Mouse (Mus musculus): Measurements from ENCODE around the gene Slc37a2. TPM values are rescaled to one million over a fixed set of nuclear protein-coding genes. Genes with fewer than 3 reads are reported as not detected.

Gene Slc37a2
- polyA plus RNA-seq, 1 experiment from 2014 or later = 1.7 TPM

GRCm38 (mm10) chr9:37232201-37233195 is 23.0 kb downstream of the Slc37a2 start:
- H3K4me1 ChIP-seq (replicated peaks; ENCODE audit: control insufficient read depth, insufficient read depth, low read length) = no peaks in the 10 kb centered on the region
- WGBS = 65% methylated on average over 22 of the region's 22 CpGs
- no peaks in the 10 kb centered on the region for H3K9me3 ChIP-seq (ENCODE audit: control insufficient read depth, low read length)
- no peak overlapping the region for H3K27ac ChIP-seq (ENCODE audit: low read depth, low read length)
- no peak for ATAC-seq (replicated peaks; ENCODE audit: low FRiP score)
- H3K27me3 ChIP-seq (replicated peaks; ENCODE audit: control insufficient read depth, insufficient read depth, low read length) = no peaks in the 10 kb centered on the region
- no peak overlapping the region for H3K4me3 ChIP-seq (ENCODE audit: low read depth, low read length)
- DNase-seq (ENCODE audit: low spot score) = no peak
- H3K36me3 ChIP-seq (ENCODE audit: control insufficient read depth, insufficient read depth, low read length) = no peaks in the 10 kb centered on the region
- no peak overlapping the region for H3K4me2 ChIP-seq
- H3K9ac ChIP-seq (ENCODE audit: low read depth, low read length) = no peak overlapping the region

GRCm38 (mm10) chr9:37230486-37231195 is 24.9 kb downstream of the Slc37a2 start:
- Histone ChIP-seq H3K9ac (ENCODE audit: low read depth, low read length) (no peak overlapping the region), H3K27me3 (replicated peaks; ENCODE audit: control insufficient read depth, insufficient read depth, low read length) (no peaks in the 10 kb centered on the region), H3K36me3 (ENCODE audit: control insufficient read depth, insufficient read depth, low read length) (no peaks in the 10 kb centered on the region), H3K4me3 (ENCODE audit: low read depth, low read length) (no peak overlapping the region), H3K4me2 (no peak overlapping the region), H3K9me3 (ENCODE audit: control insufficient read depth, low read length) (no peaks in the 10 kb centered on the region), H3K27ac (ENCODE audit: low read depth, low read length) (no peak overlapping the region), H3K4me1 (replicated peaks; ENCODE audit: control insufficient read depth, insufficient read depth, low read length) (no peaks in the 10 kb centered on the region)
- ATAC-seq (replicated peaks; ENCODE audit: low FRiP score) = no peak
- no peak for DNase-seq (ENCODE audit: low spot score)
- WGBS = 86% methylated on average over 9 of the region's 9 CpGs

GRCm38 (mm10) chr9:37229880-37230325 is 25.6 kb downstream of the Slc37a2 start:
- Histone ChIP-seq H3K4me1 (replicated peaks; ENCODE audit: control insufficient read depth, insufficient read depth, low read length) (no peaks in the 10 kb centered on the region), H3K27ac (ENCODE audit: low read depth, low read length) (no peak overlapping the region), H3K9ac (ENCODE audit: low read depth, low read length) (no peak overlapping the region), H3K4me2 (no peak overlapping the region), H3K27me3 (replicated peaks; ENCODE audit: control insufficient read depth, insufficient read depth, low read length) (no peaks in the 10 kb centered on the region), H3K36me3 (ENCODE audit: control insufficient read depth, insufficient read depth, low read length) (no peaks in the 10 kb centered on the region), H3K9me3 (ENCODE audit: control insufficient read depth, low read length) (no peaks in the 10 kb centered on the region), H3K4me3 (ENCODE audit: low read depth, low read length) (no peak overlapping the region)
- 6% methylated on average over 1 of the region's 1 CpGs for WGBS
- peak; percentile 64 for ATAC-seq (replicated peaks; ENCODE audit: low FRiP score)
- DNase-seq (ENCODE audit: low spot score) = no peak

GRCm38 (mm10) chr9:37225581-37225980 is 30.0 kb downstream of the Slc37a2 start:
- Histone ChIP-seq H3K4me1 (replicated peaks; ENCODE audit: control insufficient read depth, insufficient read depth, low read length) (no peaks in the 10 kb centered on the region), H3K9me3 (ENCODE audit: control insufficient read depth, low read length) (no peaks in the 10 kb centered on the region), H3K4me2 (no peak overlapping the region), H3K4me3 (ENCODE audit: low read depth, low read length) (no peak overlapping the region), H3K9ac (ENCODE audit: low read depth, low read length) (no peak overlapping the region), H3K36me3 (ENCODE audit: control insufficient read depth, insufficient read depth, low read length) (no peaks in the 10 kb centered on the region), H3K27ac (ENCODE audit: low read depth, low read length) (no peak overlapping the region), H3K27me3 (replicated peaks; ENCODE audit: control insufficient read depth, insufficient read depth, low read length) (no peaks in the 10 kb centered on the region)
- no peak for DNase-seq (ENCODE audit: low spot score)
- WGBS = 88% methylated on average over 1 of the region's 1 CpGs
- ATAC-seq (replicated peaks; ENCODE audit: low FRiP score) = no peak

GRCm38 (mm10) chr9:37220755-37221154 is 34.8 kb downstream of the Slc37a2 start:
- Histone ChIP-seq H3K36me3 (ENCODE audit: control insufficient read depth, insufficient read depth, low read length) (no peaks in the 10 kb centered on the region), H3K27ac (ENCODE audit: low read depth, low read length) (no peak overlapping the region), H3K9ac (ENCODE audit: low read depth, low read length) (no peak overlapping the region), H3K4me3 (ENCODE audit: low read depth, low read length) (no peak overlapping the region), H3K4me1 (replicated peaks; ENCODE audit: control insufficient read depth, insufficient read depth, low read length) (no peaks in the 10 kb centered on the region), H3K9me3 (ENCODE audit: control insufficient read depth, low read length) (no peaks in the 10 kb centered on the region), H3K4me2 (no peak overlapping the region), H3K27me3 (replicated peaks; ENCODE audit: control insufficient read depth, insufficient read depth, low read length) (no peaks in the 10 kb centered on the region)
- 85% methylated on average over 8 of the region's 8 CpGs for WGBS
- DNase-seq (ENCODE audit: low spot score) (no peak), ATAC-seq (replicated peaks; ENCODE audit: low FRiP score) (no peak)

- WGBS = 83% methylated on average over 9 of the region's 9 CpGs
- H3K27ac ChIP-seq (ENCODE audit: low read depth, low read length) = no peak overlapping the region
- no peak overlapping the region for H3K9ac ChIP-seq (ENCODE audit: low read depth, low read length)
- no peak for ATAC-seq (replicated peaks; ENCODE audit: low FRiP score)
- no peak overlapping the region for H3K4me2 ChIP-seq
- DNase-seq (ENCODE audit: low spot score) = no peak
- no peaks in the 10 kb centered on the region for H3K36me3 ChIP-seq (ENCODE audit: control insufficient read depth, insufficient read depth, low read length)
- no peaks in the 10 kb centered on the region for H3K9me3 ChIP-seq (ENCODE audit: control insufficient read depth, low read length)
- H3K4me1 ChIP-seq (replicated peaks; ENCODE audit: control insufficient read depth, insufficient read depth, low read length) = no peaks in the 10 kb centered on the region; the same call in 1 of the 2 replicates
- no peaks in the 10 kb centered on the region for H3K27me3 ChIP-seq (replicated peaks; ENCODE audit: control insufficient read depth, insufficient read depth, low read length)
- no peak overlapping the region for H3K4me3 ChIP-seq (ENCODE audit: low read depth, low read length)
Observed at GRCm38 (mm10) chr9:37214327-37215060, 41.0 kb downstream of the Slc37a2 start.

- peaks cover 5% of the 10 kb centered on the region; the same call in 1 of the 2 replicates for H3K4me1 ChIP-seq (replicated peaks; ENCODE audit: control insufficient read depth, insufficient read depth, low read length)
- no peak overlapping the region for H3K9ac ChIP-seq (ENCODE audit: low read depth, low read length)
- no peak overlapping the region for H3K4me3 ChIP-seq (ENCODE audit: low read depth, low read length)
- no peak for DNase-seq (ENCODE audit: low spot score)
- WGBS = 83% methylated on average over 13 of the region's 13 CpGs
- no peak overlapping the region for H3K4me2 ChIP-seq
- no peaks in the 10 kb centered on the region for H3K27me3 ChIP-seq (replicated peaks; ENCODE audit: control insufficient read depth, insufficient read depth, low read length)
- H3K9me3 ChIP-seq (ENCODE audit: control insufficient read depth, low read length) = no peaks in the 10 kb centered on the region
- no peak for ATAC-seq (replicated peaks; ENCODE audit: low FRiP score)
- H3K27ac ChIP-seq (ENCODE audit: low read depth, low read length) = no peak overlapping the region
- no peaks in the 10 kb centered on the region for H3K36me3 ChIP-seq (ENCODE audit: control insufficient read depth, insufficient read depth, low read length)
Observed at GRCm38 (mm10) chr9:37213060-37213738, 42.3 kb downstream of the Slc37a2 start.

GRCm38 (mm10) chr9:37207929-37208411 is 47.6 kb downstream of the Slc37a2 start, which contains the start of gene Tmem218:
Gene Tmem218 (plus strand): TSS chr9:37208223.
- under 1% methylated on average over 21 of the region's 21 CpGs for WGBS
- Histone ChIP-seq H3K36me3 (ENCODE audit: control insufficient read depth, insufficient read depth, low read length) (no peaks in the 10 kb centered on the region), H3K9ac (ENCODE audit: low read depth, low read length) (peak within 1 kb of the TSS; percentile 71), H3K4me1 (replicated peaks; ENCODE audit: control insufficient read depth, insufficient read depth, low read length) (0 out of 2 replicates have a peak, but pooled peaks cover 8% of the 10 kb centered on the region), H3K4me2 (peak within 1 kb of the TSS; percentile 72), H3K9me3 (ENCODE audit: control insufficient read depth, low read length) (no peaks in the 10 kb centered on the region), H3K4me3 (ENCODE audit: low read depth, low read length) (peak within 1 kb of the TSS; percentile 63), H3K27ac (ENCODE audit: low read depth, low read length) (peak within 1 kb of the TSS; percentile 36; the same call in 1 of the 2 replicates), H3K27me3 (replicated peaks; ENCODE audit: control insufficient read depth, insufficient read depth, low read length) (no peaks in the 10 kb centered on the region)
- ATAC-seq (replicated peaks; ENCODE audit: low FRiP score) (peak; percentile 100), DNase-seq (ENCODE audit: low spot score) (peak; percentile 84)

All from liver, embryonic 11.5 days (tissue).